Mouse (Mus musculus): ENCODE data around the gene Grik3. TPM values are rescaled to one million over a fixed set of nuclear protein-coding genes. Genes with fewer than 3 reads are reported as not detected.
A peak's percentile ranks its signal among the peaks of the same experiment; 100 is the strongest.

Gene Grik3
- polyA plus RNA-seq (2014; fragmentation: Nextera tagmentation; extraction: Ambion mirVana), result 0.16 and 0.18 TPM in 2 replicates

DNA sequence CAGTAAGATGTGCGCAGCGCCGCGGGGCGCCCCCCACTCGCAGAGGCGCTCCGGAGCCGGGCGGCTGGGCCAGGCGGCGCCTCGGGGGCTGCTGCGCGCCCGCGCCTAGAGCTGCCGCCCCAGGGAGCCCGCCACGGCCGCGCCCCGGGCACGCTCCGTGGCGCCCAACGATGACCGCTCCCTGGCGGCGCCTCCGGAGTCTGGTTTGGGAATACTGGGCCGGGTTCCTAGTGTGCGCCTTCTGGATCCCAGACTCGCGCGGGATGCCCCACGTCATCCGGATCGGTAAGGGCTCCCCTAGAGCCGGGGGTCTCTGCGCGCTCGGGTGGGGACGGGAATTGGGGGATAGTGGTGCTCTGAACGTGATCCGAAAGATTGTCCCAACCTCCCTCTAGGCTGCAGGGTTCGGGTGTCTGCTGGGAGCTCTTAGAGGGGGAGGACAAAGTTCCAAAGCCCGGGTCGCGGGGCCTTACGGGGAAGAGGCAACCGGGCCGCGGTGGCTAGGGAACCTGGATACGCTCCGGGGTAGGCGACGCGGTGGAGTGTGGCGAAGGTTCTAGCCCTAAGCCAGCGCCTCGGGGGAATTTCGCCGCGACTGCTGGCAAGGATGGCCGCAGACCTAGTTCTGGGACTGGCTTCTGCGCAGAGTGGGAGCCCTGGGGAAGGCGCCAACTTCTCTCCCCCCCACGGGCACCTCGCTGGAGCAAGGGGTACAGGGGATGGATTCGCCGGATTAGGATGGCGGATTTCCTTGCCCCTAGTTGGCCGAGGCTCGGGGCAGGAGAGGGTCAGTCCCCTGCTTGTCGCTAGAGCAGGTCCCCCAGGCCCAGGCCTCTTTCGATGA, at the start of gene Grik3:
Grik3 (plus strand) TSS at position 40 of the 844 bp plus-strand sequence.
- no peaks in the 10 kb centered on the region for H3K9me3 ChIP-seq (replicated peaks; ENCODE audit: control insufficient read depth, low read length)
- under 1% methylated on average over 73 of the region's 77 CpGs for WGBS (ENCODE audit: insufficient replicate concordance)
- H3K4me1 ChIP-seq (ENCODE audit: control insufficient read depth, insufficient read depth, low read length), result peaks cover 10% of the 10 kb centered on the region
- ATAC-seq (replicated peaks; ENCODE audit: insufficient number of reproducible peaks, low FRiP score, low TSS enrichment), result no peak; the same call in 1 of the 2 replicates
- peak within 1 kb of the TSS; percentile 69 for H3K4me2 ChIP-seq
- H3K9ac ChIP-seq (ENCODE audit: low read depth, low read length), result no peak within 1 kb of the TSS
- peak within 1 kb of the TSS; percentile 37 for H3K4me3 ChIP-seq (ENCODE audit: low read depth, low read length)
- peaks cover 100% of the 10 kb centered on the region for H3K27me3 ChIP-seq (ENCODE audit: control insufficient read depth, insufficient read depth, low read length)
- H3K27ac ChIP-seq (ENCODE audit: low read depth, low read length), result no peak within 1 kb of the TSS
- no peaks in the 10 kb centered on the region for H3K36me3 ChIP-seq (ENCODE audit: control insufficient read depth, insufficient read depth, low read length)

DNA sequence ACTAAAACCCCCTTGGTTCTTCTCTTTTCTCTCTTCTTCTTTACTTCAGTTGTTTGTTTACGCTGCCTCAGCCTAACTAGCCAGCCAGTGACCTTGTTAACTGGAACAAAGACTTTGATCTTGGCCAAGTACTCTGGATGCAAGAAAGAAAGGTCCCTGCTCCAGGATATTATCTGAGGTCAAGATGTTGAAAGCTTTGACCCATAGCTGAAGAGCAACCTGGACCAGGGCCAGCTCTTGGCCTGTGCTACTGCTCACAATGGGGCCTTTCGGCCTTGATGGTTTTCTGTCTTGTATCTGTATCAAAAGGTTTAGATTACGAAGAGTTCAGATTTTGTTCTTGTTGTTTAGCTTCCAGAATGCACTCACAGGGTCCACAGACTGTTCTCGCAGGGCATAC, 48.7 kb upstream of the Grik3 start:
- no peak overlapping the region for H3K27ac ChIP-seq (ENCODE audit: low read depth, low read length)
- WGBS (ENCODE audit: insufficient replicate concordance), result 67% methylated on average over 4 of the region's 4 CpGs
- no peaks in the 10 kb centered on the region for H3K36me3 ChIP-seq (ENCODE audit: control insufficient read depth, insufficient read depth, low read length)
- ATAC-seq (replicated peaks; ENCODE audit: insufficient number of reproducible peaks, low FRiP score, low TSS enrichment), result no peak
- no peaks in the 10 kb centered on the region for H3K9me3 ChIP-seq (replicated peaks; ENCODE audit: control insufficient read depth, low read length)
- H3K4me3 ChIP-seq (ENCODE audit: low read depth, low read length), result no peak overlapping the region
- no peaks in the 10 kb centered on the region for H3K4me1 ChIP-seq (ENCODE audit: control insufficient read depth, insufficient read depth, low read length)
- no peak overlapping the region for H3K4me2 ChIP-seq
- H3K9ac ChIP-seq (ENCODE audit: low read depth, low read length), result no peak overlapping the region
- 0 out of 2 replicates have a peak, but pooled peaks cover 2% of the 10 kb centered on the region for H3K27me3 ChIP-seq (ENCODE audit: control insufficient read depth, insufficient read depth, low read length)

DNA sequence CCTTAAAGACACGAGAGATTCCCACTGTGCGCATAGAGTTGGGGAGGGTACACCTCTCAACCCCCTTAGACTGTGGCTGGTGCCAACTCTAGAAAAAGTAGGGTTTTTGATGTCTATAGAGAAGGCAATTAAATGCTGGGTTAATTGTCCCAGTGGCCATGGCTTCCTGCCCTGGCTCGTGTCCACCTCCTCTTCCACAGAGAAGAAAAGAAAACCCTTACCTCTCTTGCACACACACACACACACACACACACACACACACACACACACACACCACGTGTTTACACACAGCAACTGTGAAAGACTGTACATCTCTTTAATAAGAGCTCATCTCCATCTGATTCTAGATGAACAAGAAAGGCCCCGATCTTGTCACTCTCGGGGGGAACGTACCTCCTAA, 46.1 kb upstream of the Grik3 start:
- 0 out of 2 replicates have a peak, but pooled peaks cover 2% of the 10 kb centered on the region for H3K27me3 ChIP-seq (ENCODE audit: control insufficient read depth, insufficient read depth, low read length)
- WGBS (ENCODE audit: insufficient replicate concordance), result 73% methylated on average over 7 of the region's 7 CpGs
- no peak overlapping the region for H3K4me2 ChIP-seq
- H3K9me3 ChIP-seq (replicated peaks; ENCODE audit: control insufficient read depth, low read length), result no peaks in the 10 kb centered on the region
- H3K4me3 ChIP-seq (ENCODE audit: low read depth, low read length), result no peak overlapping the region
- no peak overlapping the region for H3K9ac ChIP-seq (ENCODE audit: low read depth, low read length)
- H3K4me1 ChIP-seq (ENCODE audit: control insufficient read depth, insufficient read depth, low read length), result no peaks in the 10 kb centered on the region
- no peaks in the 10 kb centered on the region for H3K36me3 ChIP-seq (ENCODE audit: control insufficient read depth, insufficient read depth, low read length)
- no peak overlapping the region for H3K27ac ChIP-seq (ENCODE audit: low read depth, low read length)
- ATAC-seq (replicated peaks; ENCODE audit: insufficient number of reproducible peaks, low FRiP score, low TSS enrichment), result no peak

DNA sequence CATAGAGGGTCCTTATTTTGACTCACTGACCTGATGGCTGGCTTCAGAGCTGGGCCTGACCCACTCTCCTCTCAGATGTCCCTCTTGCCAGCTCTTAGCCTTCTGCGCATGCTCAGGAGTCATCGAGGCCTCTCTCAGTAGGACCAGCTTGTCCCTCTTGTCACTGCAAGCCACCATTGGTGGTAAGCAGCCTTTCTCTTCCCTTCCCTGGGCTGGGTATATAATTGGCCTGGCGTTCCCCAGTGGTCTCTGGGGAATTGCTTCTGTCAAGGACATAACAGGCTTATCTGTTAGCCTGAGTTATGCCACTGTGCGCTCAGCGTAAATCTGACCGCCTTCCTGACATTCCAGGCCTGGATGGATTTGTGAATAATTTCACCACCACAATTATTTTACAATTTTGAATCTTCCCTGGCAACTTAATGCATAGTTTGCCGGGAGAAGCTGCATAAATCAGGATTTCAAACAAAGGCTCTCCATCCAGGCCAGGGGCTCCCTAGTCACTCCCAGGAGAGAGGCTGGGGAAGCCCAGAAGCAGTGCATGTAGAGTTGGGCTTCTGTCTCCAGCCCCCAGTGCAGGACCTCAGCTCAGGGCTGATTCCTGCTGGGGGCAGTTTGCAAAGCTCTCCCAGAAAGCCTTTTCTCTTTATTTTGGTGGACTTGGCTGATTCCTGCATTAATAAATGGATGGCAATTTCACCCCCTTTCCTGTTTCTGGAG, 39.7 kb upstream of the Grik3 start:
- ATAC-seq (replicated peaks; ENCODE audit: insufficient number of reproducible peaks, low FRiP score, low TSS enrichment), result no peak
- H3K27ac ChIP-seq (ENCODE audit: low read depth, low read length), result no peak overlapping the region
- WGBS (ENCODE audit: insufficient replicate concordance), result 41% methylated on average over 7 of the region's 7 CpGs

DNA sequence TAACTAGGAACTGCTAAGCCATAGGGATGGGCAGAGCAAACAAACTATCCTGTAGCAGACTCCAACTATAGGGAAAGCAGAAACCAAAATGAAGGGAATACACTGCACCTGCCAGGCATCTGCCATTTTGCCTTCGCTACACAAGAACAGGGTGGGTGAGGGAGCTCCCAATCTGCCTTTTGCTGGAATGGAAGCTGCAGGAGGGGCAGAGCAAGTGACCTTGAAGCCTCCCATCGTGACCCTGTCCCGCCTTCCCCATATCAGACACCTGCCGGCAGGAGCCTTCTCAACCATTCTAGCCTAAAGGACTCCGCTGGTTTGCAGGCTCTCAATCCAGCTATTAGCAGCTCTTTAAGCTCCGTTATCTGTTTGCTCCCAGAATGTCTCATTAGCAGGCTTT, 38.7 kb upstream of the Grik3 start:
- 18% methylated on average over 6 of the region's 6 CpGs for WGBS (ENCODE audit: insufficient replicate concordance)
- H3K4me3 ChIP-seq (ENCODE audit: low read depth, low read length), result no peak overlapping the region
- no peak overlapping the region for H3K27ac ChIP-seq (ENCODE audit: low read depth, low read length)
- no peaks in the 10 kb centered on the region for H3K9me3 ChIP-seq (replicated peaks; ENCODE audit: control insufficient read depth, low read length)
- peak overlapping the region; percentile 29; the same call in 1 of the 2 replicates for H3K4me2 ChIP-seq
- H3K36me3 ChIP-seq (ENCODE audit: control insufficient read depth, insufficient read depth, low read length), result no peaks in the 10 kb centered on the region
- H3K27me3 ChIP-seq (ENCODE audit: control insufficient read depth, insufficient read depth, low read length), result no peaks in the 10 kb centered on the region
- no peak overlapping the region for H3K9ac ChIP-seq (ENCODE audit: low read depth, low read length)
- H3K4me1 ChIP-seq (ENCODE audit: control insufficient read depth, insufficient read depth, low read length), result peaks cover 11% of the 10 kb centered on the region
- ATAC-seq (replicated peaks; ENCODE audit: insufficient number of reproducible peaks, low FRiP score, low TSS enrichment), result no peak

More for the DNA sequence above, 39.7 kb upstream of the Grik3 start:
- H3K9ac ChIP-seq (ENCODE audit: low read depth, low read length), result no peak overlapping the region
- H3K36me3 ChIP-seq (ENCODE audit: control insufficient read depth, insufficient read depth, low read length), result no peaks in the 10 kb centered on the region
- no peaks in the 10 kb centered on the region for H3K9me3 ChIP-seq (replicated peaks; ENCODE audit: control insufficient read depth, low read length)
- H3K4me3 ChIP-seq (ENCODE audit: low read depth, low read length), result no peak overlapping the region
- H3K4me1 ChIP-seq (ENCODE audit: control insufficient read depth, insufficient read depth, low read length), result peaks cover 11% of the 10 kb centered on the region
- no peak overlapping the region for H3K4me2 ChIP-seq
- H3K27me3 ChIP-seq (ENCODE audit: control insufficient read depth, insufficient read depth, low read length), result no peaks in the 10 kb centered on the region

DNA sequence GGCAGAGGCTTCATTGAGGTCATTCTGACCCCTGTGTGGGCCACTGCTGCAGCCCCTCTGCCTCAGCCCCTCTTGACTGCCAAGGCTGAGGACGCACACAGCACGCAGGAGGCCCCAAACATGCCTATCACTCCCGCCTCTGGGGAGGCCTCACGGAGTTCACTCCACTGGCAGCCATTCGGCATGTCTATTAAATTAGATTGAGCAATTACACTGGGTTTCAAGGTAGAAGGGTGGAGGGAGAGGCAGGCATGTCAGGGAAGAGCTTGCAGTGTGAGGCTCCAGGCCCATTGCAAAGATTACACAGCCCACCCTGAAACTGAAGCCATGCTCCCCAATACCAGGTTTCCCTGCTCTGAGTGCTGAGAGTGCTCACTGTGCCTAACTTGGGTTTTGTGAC, 34.0 kb upstream of the Grik3 start:
- Histone ChIP-seq H3K9me3 (replicated peaks; ENCODE audit: control insufficient read depth, low read length) (no peaks in the 10 kb centered on the region), H3K4me1 (ENCODE audit: control insufficient read depth, insufficient read depth, low read length) (peaks cover 5% of the 10 kb centered on the region), H3K9ac (ENCODE audit: low read depth, low read length) (no peak overlapping the region), H3K27me3 (ENCODE audit: control insufficient read depth, insufficient read depth, low read length) (peaks cover 8% of the 10 kb centered on the region; the same call in 1 of the 2 replicates), H3K36me3 (ENCODE audit: control insufficient read depth, insufficient read depth, low read length) (no peaks in the 10 kb centered on the region), H3K4me2 (no peak overlapping the region), H3K27ac (ENCODE audit: low read depth, low read length) (no peak overlapping the region), H3K4me3 (ENCODE audit: low read depth, low read length) (no peak overlapping the region)
- WGBS (ENCODE audit: insufficient replicate concordance), result 61% methylated on average over 5 of the region's 5 CpGs
- no peak for ATAC-seq (replicated peaks; ENCODE audit: insufficient number of reproducible peaks, low FRiP score, low TSS enrichment)

DNA sequence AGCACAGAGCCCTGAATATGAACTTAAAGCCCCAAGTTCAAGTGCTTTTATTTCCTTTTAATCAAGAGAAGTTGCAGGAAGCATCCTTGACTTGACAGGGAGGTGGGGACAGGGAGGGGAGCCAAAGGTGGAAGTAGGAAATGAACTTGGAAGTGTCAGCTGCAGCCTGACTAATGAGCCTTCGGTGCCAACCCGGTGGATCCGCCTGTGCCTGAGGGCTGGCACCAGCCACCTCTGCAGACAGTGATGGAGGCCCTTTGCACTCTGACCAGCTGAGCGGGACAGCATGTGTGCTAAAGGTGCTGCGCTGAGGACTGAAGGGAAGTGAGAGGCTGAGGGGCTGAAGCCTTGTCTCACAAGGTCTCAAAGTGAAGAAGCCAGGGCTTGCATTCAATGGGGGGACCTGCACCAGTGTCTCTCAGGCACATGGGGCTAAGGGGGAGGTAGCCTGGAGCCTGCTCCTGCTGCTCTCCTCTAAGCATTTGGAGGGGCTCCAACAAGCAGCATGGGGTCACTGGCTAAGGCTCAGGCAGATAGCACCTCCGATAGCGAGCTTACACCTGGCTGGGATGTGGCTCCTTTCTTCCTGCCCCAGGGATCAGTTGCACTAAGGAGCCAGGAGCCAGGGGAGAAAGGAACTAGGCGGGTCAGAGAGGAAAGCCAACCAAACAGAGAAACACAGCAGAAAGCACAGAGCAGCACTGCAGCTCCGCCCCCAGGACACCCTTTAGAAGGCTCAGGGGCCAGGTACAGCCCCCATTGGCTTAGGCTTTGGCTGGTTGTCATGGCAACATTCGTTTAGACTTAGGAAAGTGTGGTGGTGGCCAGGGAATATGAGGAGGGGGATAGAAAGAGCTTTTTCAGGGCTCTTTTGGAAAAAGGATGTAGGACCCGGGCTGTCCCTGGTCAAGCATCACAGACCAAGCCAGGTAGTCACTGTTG, 33.1 kb upstream of the Grik3 start:
- no peak for ATAC-seq (replicated peaks; ENCODE audit: insufficient number of reproducible peaks, low FRiP score, low TSS enrichment)
- no peaks in the 10 kb centered on the region for H3K4me1 ChIP-seq (ENCODE audit: control insufficient read depth, insufficient read depth, low read length)
- no peak overlapping the region for H3K9ac ChIP-seq (ENCODE audit: low read depth, low read length)
- no peak overlapping the region for H3K4me3 ChIP-seq (ENCODE audit: low read depth, low read length)
- H3K36me3 ChIP-seq (ENCODE audit: control insufficient read depth, insufficient read depth, low read length), result no peaks in the 10 kb centered on the region
- no peak overlapping the region for H3K4me2 ChIP-seq
- no peak overlapping the region for H3K27ac ChIP-seq (ENCODE audit: low read depth, low read length)
- H3K9me3 ChIP-seq (replicated peaks; ENCODE audit: control insufficient read depth, low read length), result no peaks in the 10 kb centered on the region
- WGBS (ENCODE audit: insufficient replicate concordance), result 24% methylated on average over 11 of the region's 11 CpGs
- peaks cover 8% of the 10 kb centered on the region; the same call in 1 of the 2 replicates for H3K27me3 ChIP-seq (ENCODE audit: control insufficient read depth, insufficient read depth, low read length)

DNA sequence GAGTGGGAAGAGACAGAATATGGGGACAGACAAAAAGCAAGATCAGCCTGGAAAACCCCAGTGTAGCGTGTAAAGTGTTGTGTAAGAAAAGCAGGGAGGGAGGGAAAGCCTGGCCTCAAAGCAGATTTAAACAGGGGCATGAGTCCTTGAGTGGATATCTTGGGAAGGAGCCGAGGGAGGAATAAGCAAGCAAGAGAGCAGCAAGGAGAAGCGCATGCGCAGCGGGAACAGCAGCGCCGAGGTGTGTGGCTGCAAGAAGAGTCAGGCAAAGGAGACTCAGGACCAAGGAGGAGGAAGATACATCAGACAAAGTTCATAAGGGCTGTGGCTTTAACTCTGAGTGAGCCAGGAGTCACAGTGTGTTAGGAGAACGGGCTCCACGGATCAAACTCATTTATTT, 30.7 kb upstream of the Grik3 start:
- Histone ChIP-seq H3K9ac (ENCODE audit: low read depth, low read length) (no peak overlapping the region), H3K27me3 (ENCODE audit: control insufficient read depth, insufficient read depth, low read length) (peaks cover 8% of the 10 kb centered on the region)

More for the DNA sequence above, 30.7 kb upstream of the Grik3 start:
- no peaks in the 10 kb centered on the region for H3K4me1 ChIP-seq (ENCODE audit: control insufficient read depth, insufficient read depth, low read length)
- 65% methylated on average over 9 of the region's 9 CpGs for WGBS (ENCODE audit: insufficient replicate concordance)
- no peak overlapping the region for H3K27ac ChIP-seq (ENCODE audit: low read depth, low read length)
- H3K36me3 ChIP-seq (ENCODE audit: control insufficient read depth, insufficient read depth, low read length), result no peaks in the 10 kb centered on the region
- no peak overlapping the region for H3K4me3 ChIP-seq (ENCODE audit: low read depth, low read length)
- H3K9me3 ChIP-seq (replicated peaks; ENCODE audit: control insufficient read depth, low read length), result no peaks in the 10 kb centered on the region
- no peak for ATAC-seq (replicated peaks; ENCODE audit: insufficient number of reproducible peaks, low FRiP score, low TSS enrichment)
- no peak overlapping the region for H3K4me2 ChIP-seq
